Mouse (Mus musculus) lung, adult 2 months (tissue): ENCODE measurements around the gene 4930412O13Rik.

Experiments used
- CTCF ChIP-seq: fragments of 200-500 bp; IDR thresholded peaks from 2 replicates; pipeline ENCODE4 v1.5.1; 2011; ENCODE audit warnings: mild to moderate bottlenecking, low read length, control low read depth; ENCODE audit not compliant: insufficient read depth
- POLR2A ChIP-seq: fragments of 200-500 bp; IDR thresholded peaks from 2 replicates; pipeline ENCODE4 v1.6.1; 2011; ENCODE audit warnings: low read depth, mild to moderate bottlenecking, control low read depth, low read length, borderline replicate concordance; ENCODE audit errors: extremely low read depth

GRCm38 (mm10) chr2:9835195-9835594 is 45.9 kb upstream of the 4930412O13Rik start:
- TF ChIP-seq POLR2A (no peak), CTCF (no peak)
